Mouse (Mus musculus): Measurements from ENCODE around the gene Lrrc75a.

Gene Lrrc75a

DNA sequence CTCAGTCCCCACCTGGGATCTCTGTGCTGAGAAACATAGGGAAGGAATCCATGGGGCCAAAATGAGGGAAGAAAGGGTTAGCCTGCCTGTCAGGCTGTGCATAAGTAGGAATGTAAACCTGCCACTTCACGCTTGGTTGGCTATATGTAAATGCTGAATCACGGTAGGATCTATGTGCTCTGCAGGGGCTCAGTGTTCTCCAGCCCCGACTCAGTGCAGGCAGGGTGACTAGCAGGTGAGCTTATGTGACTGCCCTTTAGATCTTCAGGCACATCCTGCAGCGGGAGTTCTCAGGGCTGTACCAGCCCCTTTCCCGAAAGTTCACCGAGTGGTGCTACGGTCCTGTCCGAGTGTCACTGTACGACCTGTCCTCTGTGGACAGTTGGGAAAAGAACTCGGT is 58.9 kb downstream of the Lrrc75a start:
- no peak for DNase-seq

DNA sequence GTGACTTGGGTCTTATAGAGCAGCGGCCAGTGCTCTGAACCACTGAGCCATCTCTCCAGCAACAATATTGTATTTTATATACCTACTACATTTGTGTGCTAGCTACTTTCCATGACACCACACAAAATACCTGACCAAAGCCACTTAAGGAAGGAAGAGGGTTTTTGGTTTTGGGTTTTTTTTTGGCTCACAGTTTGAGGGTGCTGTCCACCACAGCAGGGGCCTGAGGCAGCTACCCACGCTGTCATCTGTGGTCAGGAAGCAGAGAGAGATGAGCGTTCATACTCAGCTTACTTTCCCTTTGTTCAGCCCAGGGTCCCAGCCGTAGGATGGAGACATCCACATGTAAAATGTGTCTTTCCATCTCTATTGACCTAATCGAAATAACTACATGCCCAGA is 61.3 kb downstream of the Lrrc75a start:
- DNase-seq = no peak

DNA sequence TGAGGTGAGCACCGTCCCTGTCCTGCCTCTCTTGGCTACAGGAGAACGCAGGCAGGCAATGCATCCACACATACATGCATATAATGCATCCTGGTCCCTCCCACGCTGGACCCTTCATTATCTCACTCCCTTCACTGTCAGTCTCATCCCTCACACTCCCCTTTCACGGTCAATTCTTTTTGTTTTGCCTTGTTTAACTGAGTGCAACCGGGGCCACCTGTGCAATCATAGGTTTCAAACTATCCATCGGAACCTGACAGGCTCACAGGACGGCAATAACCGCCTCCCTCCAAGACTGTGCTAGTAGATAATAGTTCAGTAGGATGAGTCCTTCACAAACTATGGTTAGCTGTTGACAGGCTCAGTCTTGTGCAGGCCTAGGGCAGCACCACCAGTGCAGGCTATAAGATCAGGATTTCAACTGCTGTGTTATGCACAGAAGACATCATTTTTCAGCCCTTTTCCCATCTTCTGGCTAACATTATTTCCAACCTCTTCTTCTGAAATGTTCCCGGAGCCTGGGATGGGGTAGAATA is 63.6 kb downstream of the Lrrc75a start:
- DNase-seq = no peak

DNA sequence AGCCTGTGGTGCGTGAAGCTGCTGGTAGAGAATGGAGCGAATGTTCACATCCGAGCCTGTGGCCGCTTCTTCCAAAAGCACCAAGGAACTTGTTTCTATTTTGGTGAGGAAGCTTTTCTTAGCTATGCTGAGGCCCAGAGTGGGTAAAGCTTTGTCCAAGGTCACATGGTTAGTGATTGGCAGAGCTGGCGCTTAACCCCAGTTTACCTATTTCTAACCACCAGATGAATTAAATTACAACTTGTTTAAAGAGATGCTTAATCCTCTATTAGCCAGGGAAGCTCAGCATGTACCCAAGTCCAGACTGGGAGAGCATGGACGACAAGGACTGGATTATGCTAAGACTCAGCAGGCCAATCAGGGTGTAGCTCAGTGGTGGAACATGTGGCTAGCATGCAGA is 65.3 kb downstream of the Lrrc75a start:
- DNase-seq = no peak

DNA sequence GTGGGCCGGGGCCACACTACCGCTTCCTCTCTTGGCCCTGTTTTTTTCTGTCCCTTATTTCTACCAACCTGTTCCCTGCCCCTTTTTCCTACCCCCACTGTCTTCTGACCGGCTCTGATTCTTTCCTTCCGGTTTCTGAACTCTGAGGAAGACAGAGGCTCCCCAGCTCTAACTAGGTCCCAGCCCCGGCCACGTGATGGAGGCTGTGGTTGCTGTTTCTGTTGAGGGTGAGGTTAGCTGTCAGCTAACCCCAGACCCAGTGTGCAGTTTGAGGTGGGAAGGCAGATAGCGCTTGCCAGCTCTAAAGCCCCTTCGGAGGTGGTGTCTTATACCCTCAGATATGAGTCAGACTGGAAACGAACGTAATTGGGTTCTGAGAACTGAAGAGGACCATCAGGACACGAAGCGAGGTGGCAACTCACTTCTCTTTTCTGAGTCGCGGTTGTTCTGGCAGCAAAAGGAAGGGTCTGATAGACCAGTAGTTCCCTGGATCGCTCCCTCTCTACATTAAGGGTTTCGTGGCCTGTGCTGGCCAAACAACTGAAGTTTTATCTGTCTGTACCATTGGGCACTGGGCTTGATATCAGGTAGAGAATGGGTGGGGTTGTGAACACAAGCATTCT is 71.7 kb downstream of the Lrrc75a start:
- peak; percentile 69 to 71 for DNase-seq

DNA sequence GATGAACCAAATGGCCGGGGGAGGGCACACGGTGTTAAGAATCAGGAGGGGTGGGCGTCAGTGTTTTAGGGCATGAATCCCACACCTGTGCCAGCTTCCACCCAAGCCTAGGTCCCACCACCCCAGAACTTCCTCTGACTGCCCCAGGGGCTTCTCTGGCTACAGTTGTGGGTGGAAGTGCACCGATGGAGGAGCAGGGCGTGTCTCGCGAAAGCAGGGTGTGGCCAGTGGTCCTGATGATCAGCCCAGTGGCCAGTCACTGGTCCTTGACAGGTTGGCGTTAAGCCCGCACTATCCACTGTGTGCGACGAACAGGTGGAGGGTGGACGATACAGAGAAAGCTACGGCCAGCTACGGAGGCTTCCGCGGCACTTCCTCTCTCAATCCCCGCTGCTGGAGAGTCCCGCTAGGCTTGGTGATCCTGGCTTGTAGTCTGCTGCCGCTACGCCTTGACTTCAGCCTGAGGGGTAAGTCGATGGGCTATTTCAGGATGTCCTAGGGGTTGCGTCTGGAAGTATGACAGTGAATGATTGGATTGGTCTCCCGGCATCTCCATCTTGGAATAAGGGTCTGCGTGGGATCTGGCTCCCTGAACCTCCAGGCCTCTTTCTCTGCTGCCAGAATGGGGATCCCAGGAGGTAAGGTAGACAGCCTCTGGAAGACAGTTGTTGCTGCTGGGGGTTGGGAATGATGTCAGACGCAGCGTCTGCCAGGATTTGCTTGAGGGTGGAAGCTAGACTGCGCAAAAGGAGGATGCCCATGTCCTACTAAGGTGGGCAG is 72.5 kb downstream of the Lrrc75a start:
- DNase-seq = peak; percentile 33 to 53

DNA sequence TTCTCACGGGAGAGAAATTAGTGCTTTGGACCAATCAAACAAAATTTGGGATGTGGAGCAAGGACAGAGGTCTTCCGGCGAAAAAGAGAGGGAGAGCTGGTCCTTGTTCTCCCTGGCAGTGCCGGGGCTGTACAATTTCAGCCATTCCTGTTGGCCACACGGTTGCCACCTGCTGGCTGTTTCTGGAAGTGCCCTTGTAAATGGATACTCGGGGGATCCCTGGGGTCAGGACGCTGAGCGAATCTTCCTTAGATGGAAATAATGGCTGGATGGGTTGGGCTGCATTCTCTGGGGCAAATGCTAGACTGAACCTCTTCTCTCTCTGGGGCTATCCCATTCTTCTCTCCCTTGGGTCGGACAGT is 73.0 kb downstream of the Lrrc75a start:
- peak; percentile 68 to 89 for DNase-seq

DNA sequence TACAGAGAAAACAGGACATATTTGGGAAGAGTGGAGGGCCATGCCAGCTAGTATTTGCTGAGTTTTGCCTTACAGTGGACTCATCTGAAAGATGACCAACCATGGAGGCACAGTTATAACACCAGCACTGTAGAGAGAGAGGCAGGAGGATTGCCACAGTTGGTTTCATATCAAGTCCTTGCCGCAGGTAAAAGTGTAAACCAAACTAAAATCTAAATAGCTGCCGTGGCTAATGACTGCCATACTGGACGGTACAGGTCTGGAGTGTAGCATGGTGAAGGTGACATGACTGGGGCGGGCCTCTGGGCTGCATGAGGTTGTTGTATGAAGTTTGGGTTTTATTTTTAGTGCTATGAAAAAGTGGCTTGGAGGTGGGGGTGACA is 73.6 kb downstream of the Lrrc75a start:
- DNase-seq = no peak

DNA sequence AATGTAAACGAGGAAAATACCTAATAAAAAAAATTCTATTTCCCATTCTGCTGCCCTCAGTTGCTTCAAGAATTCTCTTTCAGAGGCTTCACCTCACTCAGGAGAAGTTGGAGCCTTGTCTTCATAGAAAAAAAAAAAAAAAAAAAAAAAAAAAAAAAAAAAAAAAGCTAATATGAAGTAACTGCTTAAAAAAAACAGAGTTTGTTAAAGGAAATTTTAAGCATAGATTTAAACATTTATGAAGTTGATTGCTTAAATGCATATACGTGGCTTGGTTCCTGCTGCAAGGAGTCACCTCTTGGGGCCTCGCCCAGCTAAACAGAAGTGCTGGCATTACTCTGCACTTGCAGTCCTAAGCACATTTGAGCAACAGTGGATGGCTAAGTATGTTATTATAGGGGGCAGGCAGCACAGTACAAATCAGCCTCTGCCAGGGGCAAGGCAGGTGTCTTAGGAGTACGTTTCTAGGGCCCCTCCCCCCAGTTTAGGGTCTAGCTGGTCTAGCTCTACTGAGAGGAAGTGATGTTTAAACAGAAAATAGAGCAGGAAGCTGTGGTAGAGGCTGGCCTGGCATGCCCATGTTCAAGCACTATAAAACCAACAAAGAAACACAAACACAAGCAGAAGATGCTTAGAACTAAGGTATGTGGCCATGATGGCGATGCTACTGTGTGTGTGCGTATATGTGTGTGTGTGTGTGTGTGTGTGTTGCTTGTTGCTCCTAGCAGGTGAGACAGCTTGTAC is 74.2 kb downstream of the Lrrc75a start, which contains the start of gene Trpv2:
Gene Trpv2, plus strand, starts transcription at position 528 of the 744 bp plus-strand sequence.
- DNase-seq = peak in 1 of 2 experiments; percentile 38

DNA sequence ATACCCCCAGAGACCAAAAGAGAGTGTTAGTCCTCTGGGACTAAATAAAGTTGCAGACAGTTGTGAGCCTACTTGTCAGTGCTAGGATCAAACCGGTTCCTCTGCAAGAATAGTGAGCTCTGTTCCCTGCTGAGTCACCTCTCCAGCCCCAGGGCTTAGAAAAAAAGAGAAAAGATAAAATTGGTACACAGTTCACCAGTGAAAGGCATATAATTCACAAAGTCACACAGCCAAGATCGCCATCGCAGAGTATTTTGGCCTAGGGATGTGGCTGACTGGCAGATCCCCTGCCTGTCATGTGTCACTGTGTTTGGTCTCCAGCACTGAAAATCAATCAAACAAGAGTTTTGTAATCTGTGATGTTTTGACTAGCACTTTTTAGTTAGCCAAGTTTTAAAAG is 80.0 kb downstream of the Lrrc75a start:
- no peak for DNase-seq

DNA sequence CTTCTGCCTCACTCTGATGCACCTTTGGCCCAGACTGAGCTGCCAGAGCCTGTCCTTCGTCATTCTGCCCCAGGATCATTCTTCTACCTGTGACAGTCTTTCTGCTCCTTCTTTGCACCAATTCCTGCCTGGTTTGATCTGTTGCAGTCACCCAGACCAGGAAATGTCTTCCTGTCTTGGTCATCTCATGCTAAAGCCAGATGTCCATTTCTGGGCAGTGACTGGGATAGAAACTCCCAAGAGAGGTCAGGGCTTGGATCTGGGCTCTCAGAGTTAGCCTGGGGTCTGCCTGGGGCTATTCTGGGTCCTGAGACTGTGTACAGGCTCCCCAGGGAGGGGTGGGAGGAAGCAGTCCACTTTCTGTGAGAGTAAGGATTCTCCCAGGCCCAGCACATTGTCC is 82.1 kb downstream of the Lrrc75a start:
- DNase-seq = no peak

DNA sequence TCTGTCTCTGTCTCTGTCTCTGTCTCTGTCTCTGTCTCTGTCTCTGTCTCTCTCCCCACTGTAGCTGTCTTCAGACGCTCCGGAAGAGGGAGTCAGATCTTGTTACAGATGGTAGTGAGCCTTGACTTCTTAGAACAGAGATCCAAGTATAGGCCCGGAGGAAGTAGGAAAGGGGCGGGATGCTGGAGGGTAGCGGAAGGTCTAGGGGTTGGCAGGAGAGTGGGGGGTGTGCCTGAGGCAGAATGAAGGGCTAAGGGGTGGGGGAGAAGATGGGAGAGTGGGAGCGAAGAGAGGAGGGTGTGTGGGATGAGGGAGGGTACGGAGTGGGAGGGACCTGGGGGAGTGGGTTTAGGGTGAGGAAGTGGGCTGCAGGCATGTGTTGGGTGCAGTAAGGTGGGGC is 82.6 kb downstream of the Lrrc75a start:
- no peak for DNase-seq

DNA sequence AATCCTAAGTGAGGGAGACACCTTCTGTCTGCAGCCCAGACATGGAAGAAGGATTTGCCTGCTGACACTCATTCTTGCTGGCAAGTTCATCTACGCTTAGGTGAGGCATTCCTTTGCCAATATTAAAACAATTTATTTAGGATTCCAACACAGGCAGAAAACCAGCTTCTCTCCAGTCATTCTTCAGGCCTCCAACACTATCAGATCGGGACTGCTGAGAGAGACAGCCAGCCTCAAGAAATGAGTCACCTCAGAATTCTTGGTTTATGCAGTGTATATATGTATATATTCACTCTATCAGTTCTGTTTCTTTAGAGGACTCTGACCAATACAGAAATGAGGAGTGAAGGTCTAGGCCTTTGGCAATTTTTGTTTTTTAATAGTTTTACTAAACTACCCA is 84.7 kb downstream of the Lrrc75a start:
- no peak for DNase-seq

DNA sequence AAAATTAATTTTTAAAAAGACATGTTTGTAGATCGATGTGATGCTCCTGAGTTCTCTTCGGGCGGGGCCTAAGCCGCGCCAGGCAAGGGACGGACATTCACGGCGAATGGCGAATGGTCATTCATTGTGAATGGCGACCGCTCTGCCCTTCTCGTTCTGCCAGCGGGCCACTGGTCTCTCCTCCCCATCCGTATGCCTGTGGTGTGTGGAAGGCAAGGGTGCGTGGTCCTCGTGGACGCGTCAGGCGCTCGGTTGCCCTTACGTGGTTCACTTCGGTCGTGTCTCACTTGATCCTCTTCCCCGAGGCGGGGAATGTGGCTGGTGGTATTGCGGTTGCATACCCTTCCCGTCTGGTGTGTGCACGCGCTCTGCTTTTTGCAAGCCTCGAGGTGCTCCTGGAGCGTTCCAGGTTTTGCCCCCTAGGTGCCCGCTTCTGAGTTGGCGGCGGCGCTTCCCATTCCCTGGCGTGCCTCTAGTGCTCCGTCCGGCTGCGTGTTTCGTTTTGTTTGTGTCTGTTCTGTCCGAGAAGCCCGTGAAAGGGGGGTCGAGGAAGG is 87.8 kb downstream of the Lrrc75a start:
- DNase-seq = no peak

DNA sequence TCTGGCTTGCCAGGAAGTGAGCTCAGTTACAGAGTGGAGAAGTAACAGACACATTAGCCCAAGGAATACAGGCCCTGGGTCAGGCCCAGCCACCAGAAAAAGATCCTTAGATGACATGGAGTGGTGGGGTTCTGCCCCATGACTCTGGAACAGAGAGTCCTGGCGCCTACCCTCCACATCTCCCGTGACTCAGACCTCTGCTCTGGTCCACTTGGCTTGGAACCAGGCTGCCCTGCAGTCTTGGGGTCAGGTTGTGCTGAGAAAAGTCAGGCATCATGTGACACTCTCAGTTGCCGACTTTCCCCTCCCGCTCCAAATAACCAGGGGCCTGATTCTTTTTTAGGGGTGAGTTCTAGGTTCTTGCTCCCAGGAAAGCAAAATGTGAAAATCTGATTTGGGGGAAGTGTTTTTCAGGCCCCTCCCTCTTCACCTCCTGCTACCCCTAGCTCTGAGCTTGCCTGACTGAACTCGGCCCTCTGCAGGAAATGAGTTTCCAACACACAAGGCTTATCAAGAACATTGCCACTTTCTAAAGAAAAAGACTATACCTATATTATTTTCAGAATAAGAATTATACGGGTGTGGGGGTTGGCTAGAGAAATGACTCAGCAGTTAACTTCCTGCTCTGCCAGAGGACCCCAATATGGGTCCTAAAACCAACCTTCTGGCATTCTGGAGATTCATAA is 89.2 kb downstream of the Lrrc75a start:
- no peak for DNase-seq

DNA sequence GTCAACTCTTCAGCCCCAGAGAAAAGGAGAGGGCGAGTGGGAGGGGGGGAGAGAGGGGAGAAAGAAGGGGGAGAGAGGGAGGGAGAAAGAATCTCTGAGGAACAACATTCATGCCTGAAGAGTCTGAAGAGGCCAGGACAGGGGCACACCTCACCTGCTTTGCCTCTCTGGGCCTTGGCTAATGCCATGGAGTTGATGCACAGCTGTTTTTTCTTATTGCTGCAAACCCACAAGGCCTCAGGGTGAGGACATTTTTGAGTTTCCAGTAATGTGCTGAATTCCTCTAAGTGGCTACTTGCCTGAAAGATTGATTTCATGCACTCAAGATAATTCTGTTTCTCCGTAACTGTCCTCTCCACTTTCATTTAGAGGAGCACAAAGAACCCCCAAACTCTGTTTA is 90.2 kb downstream of the Lrrc75a start:
- no peak for DNase-seq

DNA sequence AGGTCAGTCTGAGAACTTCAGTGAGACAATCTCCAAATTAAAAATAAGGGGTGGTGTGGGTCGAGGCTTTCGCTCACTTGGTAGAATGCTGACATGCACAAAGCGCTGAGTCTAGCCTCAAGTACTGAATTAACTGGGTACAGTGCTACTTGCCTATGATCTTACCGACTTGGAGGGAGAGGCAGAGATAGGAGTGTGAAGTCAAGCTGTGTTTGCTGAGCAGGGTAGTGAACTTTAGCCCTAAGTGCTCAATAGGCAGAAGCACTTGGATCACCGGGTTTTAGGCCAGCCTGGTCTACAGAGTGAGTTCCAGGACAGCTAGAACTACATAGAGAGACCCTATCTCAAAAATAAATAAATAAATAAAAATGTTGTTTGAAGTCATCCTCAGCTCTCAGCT is 91.1 kb downstream of the Lrrc75a start:
- no peak for DNase-seq

DNA sequence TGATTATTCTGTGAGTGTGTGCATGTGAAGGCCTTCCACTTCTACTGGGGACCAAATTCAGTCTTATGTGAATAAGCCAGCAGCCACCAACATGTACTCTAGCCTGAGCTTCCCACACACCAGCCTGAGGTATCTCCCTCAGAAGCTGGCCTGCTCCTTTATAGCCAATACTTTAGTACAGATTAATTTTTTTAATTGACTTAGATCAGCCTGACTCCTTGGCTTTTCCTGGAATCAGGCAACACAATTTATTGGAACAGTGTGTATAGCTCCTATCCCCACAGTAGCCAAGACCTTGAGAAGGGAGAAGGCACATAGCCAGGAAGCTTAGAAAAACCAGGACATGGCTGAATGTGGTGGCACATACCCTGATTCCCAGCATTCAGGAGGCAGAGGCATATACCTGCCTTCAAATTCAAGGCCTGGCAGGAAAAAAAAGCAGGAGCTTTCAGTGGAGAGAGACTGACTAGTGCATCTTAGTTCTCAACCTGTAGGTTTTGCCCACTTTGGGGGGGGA is 92.4 kb downstream of the Lrrc75a start:
- no peak for DNase-seq

DNA sequence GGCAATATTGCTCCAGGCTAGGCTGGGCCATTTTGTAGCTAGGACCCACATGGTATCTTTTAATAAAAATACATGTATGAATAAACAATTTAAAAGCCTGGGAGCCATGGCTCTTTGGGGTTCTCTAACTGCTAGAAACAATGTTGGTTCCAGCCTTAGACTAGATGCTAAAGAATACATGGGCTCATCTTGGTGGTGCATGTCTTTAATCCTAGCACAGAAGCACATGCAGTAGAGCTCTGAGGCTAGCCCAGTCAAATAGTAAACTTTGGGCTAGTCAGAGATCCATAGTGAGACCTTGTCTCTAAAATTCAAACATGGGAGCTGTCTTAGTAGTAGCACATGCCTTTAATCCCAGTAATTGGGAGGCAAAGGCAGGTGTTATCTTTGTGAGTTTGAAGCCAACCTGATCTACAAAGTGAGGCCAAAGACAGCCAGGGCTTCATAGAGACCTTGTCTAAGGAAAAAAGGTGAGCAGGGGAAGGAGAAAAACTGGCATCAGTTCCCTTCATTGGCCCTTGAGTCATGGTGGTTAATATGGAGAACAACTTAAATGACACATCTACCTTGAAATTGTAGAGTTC is 93.3 kb downstream of the Lrrc75a start:
- no peak for DNase-seq
